Mouse (Mus musculus): Measurements from ENCODE around the gene Itpr2. TPM values are rescaled to one million over a fixed set of nuclear protein-coding genes. Genes with fewer than 3 reads are reported as not detected.

Gene Itpr2
- polyA plus RNA-seq, 1 experiment from 2014 or later = 2.5 TPM

DNA sequence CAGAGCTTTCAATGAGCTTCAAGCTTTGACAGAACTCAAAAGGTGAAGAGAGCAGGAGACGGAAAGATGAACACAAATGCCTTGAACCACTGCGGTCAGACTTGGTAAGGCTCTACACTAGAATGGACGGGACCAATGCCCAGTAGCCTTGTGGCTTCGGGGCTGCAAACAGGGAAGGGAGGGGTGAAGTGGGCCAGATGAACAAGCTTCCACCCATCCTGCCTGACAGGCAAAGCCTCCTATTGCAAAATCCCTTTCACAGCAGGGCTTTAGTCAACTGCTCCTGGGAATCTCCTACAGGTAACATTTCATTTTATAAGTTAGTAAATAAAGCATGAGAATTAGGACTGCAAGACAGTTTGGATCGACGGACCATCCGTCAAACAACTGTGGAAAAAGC, 70.2 kb downstream of the Itpr2 start:
- Histone ChIP-seq H3K4me2 (no peak overlapping the region), H3K4me3 (no peak overlapping the region), H3K27ac (no peak overlapping the region), H3K9me3 (replicated peaks) (no peaks in the 10 kb centered on the region), H3K36me3 (ENCODE audit: poor library complexity, severe bottlenecking) (no peaks in the 10 kb centered on the region), H3K9ac (no peak overlapping the region), H3K27me3 (no peaks in the 10 kb centered on the region), H3K4me1 (no peaks in the 10 kb centered on the region)
- 89% methylated on average over 7 of the region's 7 CpGs for WGBS
- ATAC-seq = no peak

DNA sequence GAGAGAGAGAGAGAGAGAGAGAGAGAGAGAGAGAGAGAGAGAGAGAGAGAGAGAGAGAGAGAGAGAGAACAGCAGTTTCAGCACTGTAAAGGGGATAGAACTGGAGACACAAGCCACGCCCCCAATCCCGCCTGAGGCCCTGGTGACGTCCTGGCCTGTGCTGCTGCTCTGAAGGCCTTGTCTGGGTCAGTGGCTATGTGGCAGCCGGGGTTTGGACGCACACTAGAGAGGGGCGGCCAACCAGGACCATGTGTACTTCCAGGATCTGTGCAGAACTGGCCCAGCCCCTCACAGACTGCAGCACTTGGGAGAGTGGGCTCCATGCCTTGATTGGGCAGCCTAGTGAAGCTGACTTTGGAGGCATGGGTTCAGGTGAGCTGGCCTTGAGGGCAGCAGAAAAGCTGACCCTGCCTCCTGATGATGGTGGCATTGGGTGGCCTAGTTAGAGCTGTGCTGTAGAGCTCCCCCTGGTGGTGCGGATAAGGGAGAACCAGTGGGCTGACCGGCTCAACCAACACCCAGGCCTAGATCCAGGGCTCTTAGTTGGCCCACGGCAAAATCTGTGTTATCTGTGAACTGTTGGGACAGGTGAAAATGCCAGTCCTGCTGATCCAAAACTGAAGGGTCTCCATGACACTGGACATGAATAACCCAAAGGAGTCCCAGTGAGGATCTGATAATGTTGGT, 72.2 kb downstream of the Itpr2 start:
- Histone ChIP-seq H3K9me3 (replicated peaks) (no peaks in the 10 kb centered on the region), H3K4me1 (no peaks in the 10 kb centered on the region), H3K36me3 (ENCODE audit: poor library complexity, severe bottlenecking) (no peaks in the 10 kb centered on the region), H3K4me3 (no peak overlapping the region), H3K27ac (no peak overlapping the region), H3K9ac (no peak overlapping the region), H3K27me3 (no peaks in the 10 kb centered on the region), H3K4me2 (no peak overlapping the region)
- ATAC-seq = peak; percentile 45; the same call in 1 of the 2 replicates
- 49% methylated on average over 9 of the region's 9 CpGs for WGBS

GRCm38 (mm10) chr6:146424778-146425177, 77.2 kb downstream of the Itpr2 start:
- no peak for ATAC-seq
- Histone ChIP-seq H3K4me1 (no peaks in the 10 kb centered on the region), H3K4me3 (no peak overlapping the region), H3K27ac (no peak overlapping the region), H3K9ac (no peak overlapping the region), H3K36me3 (ENCODE audit: poor library complexity, severe bottlenecking) (no peaks in the 10 kb centered on the region), H3K9me3 (replicated peaks) (no peaks in the 10 kb centered on the region), H3K27me3 (no peaks in the 10 kb centered on the region), H3K4me2 (no peak overlapping the region)
- WGBS = 94% methylated on average over 3 of the region's 3 CpGs

DNA sequence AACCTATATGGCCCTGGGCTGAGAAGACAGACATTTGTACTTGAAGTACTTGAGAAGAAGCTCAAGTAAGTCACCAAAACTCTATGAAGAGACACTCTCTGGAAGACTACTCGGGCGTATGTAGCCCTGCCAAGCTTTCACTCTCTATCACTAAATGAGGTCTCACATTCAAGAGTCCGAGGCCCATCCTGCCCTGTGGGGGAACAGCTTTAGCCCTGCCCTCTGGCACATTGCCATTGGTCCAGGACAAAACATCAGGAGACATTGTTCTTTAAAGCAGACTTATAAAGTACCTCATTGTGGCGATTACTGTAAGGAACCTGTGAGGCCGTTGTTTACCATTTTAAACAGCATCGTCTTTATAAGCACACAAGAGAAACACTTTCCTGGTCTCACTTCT, 77.7 kb downstream of the Itpr2 start:
- Histone ChIP-seq H3K36me3 (ENCODE audit: poor library complexity, severe bottlenecking) (no peaks in the 10 kb centered on the region), H3K4me2 (no peak overlapping the region), H3K27ac (no peak overlapping the region), H3K27me3 (no peaks in the 10 kb centered on the region), H3K4me1 (no peaks in the 10 kb centered on the region), H3K9ac (no peak overlapping the region), H3K4me3 (no peak overlapping the region), H3K9me3 (replicated peaks) (no peaks in the 10 kb centered on the region)
- ATAC-seq = no peak
- 67% methylated on average over 6 of the region's 6 CpGs for WGBS

DNA sequence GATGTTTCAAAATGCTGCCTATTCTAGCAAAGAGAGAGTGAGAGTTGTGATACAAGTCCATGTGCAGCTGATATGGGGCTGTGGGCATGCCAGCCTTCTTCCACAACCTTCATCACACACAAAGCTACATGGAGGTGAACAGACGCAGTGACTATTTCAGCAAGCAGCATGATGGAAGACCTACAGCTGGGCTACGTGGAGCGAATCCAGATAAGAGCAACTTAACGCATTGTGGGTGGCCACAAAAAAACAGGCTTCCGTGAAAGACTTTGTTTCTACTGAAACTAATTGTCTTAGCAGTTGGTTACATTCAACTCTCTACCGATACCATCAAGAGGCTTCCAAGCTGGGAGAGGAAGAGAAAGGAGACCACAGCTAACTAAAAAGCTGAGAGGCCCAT, 81.3 kb downstream of the Itpr2 start:
- H3K4me1 ChIP-seq = no peaks in the 10 kb centered on the region
- H3K9ac ChIP-seq = no peak overlapping the region
- no peaks in the 10 kb centered on the region for H3K9me3 ChIP-seq (replicated peaks)
- 42% methylated on average over 6 of the region's 6 CpGs for WGBS
- no peak overlapping the region for H3K4me2 ChIP-seq
- no peaks in the 10 kb centered on the region for H3K27me3 ChIP-seq
- H3K4me3 ChIP-seq = no peak overlapping the region
- no peaks in the 10 kb centered on the region for H3K36me3 ChIP-seq (ENCODE audit: poor library complexity, severe bottlenecking)
- H3K27ac ChIP-seq = no peak overlapping the region
- ATAC-seq = no peak

GRCm38 (mm10) chr6:146416461-146416860, 85.6 kb downstream of the Itpr2 start:
- ATAC-seq = no peak
- H3K9ac ChIP-seq = no peak overlapping the region
- H3K4me1 ChIP-seq = peaks cover 8% of the 10 kb centered on the region
- no peaks in the 10 kb centered on the region for H3K36me3 ChIP-seq (ENCODE audit: poor library complexity, severe bottlenecking)
- H3K4me2 ChIP-seq = no peak overlapping the region
- 83% methylated on average over 2 of the region's 2 CpGs for WGBS
- H3K27me3 ChIP-seq = no peaks in the 10 kb centered on the region
- H3K27ac ChIP-seq = no peak overlapping the region
- H3K4me3 ChIP-seq = no peak overlapping the region
- no peaks in the 10 kb centered on the region for H3K9me3 ChIP-seq (replicated peaks)

- no peak overlapping the region for H3K4me2 ChIP-seq
- no peak overlapping the region for H3K9ac ChIP-seq
- H3K9me3 ChIP-seq (replicated peaks) = no peaks in the 10 kb centered on the region
- no peak overlapping the region for H3K27ac ChIP-seq
- H3K36me3 ChIP-seq (ENCODE audit: poor library complexity, severe bottlenecking) = no peaks in the 10 kb centered on the region
- no peak overlapping the region for H3K4me3 ChIP-seq
- peaks cover 8% of the 10 kb centered on the region for H3K4me1 ChIP-seq
- no peaks in the 10 kb centered on the region for H3K27me3 ChIP-seq
- WGBS = 84% methylated on average over 7 of the region's 7 CpGs
- ATAC-seq = no peak
Observed at GRCm38 (mm10) chr6:146414094-146414493, 87.9 kb downstream of the Itpr2 start.

GRCm38 (mm10) chr6:146411446-146412070, 90.5 kb downstream of the Itpr2 start:
- no peak for ATAC-seq
- Histone ChIP-seq H3K4me1 (peaks cover 8% of the 10 kb centered on the region), H3K4me2 (no peak overlapping the region), H3K27me3 (no peaks in the 10 kb centered on the region), H3K36me3 (ENCODE audit: poor library complexity, severe bottlenecking) (no peaks in the 10 kb centered on the region), H3K27ac (no peak overlapping the region), H3K9me3 (replicated peaks) (no peaks in the 10 kb centered on the region), H3K4me3 (no peak overlapping the region), H3K9ac (no peak overlapping the region)
- 78% methylated on average over 16 of the region's 16 CpGs for WGBS

DNA sequence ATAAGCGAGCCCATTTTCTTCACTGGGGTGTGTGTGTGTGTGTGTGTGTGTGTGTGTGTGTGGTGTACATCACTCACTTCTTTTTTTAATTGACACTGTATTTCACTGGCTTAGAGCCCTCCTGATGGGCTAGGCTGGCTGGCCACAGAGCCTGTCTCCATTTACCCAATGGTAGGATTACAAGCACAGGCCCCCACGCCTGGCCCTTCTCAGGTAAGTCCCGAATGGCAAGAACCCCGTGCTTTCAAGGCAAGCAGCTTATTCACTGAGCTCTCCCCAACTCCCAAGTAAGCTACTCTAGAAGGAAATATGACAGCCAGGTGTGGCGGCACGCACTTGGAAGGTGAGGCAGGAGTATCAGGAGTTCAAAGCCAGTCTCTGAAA, 91.6 kb downstream of the Itpr2 start:
- ATAC-seq = no peak
- H3K27ac ChIP-seq = no peak overlapping the region

DNA sequence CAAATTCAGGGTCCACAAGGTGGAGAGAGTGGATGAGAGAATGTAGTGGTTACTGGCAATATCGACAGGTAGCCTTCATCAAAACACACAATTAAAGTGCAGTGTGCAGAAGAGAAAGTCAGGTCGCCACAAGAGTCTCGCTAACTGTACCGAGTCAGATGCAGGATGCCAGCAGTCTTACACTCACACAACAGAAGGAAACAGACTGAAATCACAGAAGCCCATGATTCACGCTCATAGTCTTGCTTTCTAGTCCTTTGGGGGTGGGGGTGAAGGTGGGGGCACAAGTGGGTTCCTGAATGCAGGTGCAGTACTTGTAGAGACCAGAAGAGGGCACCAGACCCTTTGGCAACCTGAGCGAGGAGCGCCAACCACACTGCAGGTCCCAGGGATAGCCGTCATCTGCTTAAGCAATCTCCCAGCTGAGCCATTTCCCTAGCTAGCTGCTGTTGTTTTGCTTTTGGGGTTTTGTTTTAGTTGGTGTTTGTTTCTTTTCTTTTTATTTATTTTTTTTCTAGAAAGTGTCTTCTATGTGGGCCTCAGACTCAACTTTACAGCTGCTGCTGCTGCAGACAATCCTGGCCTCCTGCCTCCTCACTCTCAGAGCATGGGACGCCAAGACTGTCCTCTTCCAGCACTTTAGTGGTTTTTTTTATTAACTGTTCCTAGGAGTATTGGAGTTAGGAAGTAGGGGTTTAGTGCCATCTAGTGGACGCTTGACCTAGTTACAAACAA, 92.2 kb downstream of the Itpr2 start:
- H3K4me3 ChIP-seq = no peak overlapping the region
- peak overlapping the region; percentile 5 for H3K27ac ChIP-seq
- 22% methylated on average over 10 of the region's 10 CpGs for WGBS
- H3K36me3 ChIP-seq (ENCODE audit: poor library complexity, severe bottlenecking) = no peaks in the 10 kb centered on the region
- H3K4me2 ChIP-seq = peak overlapping the region; percentile 42
- H3K9me3 ChIP-seq (replicated peaks) = no peaks in the 10 kb centered on the region
- H3K27me3 ChIP-seq = no peaks in the 10 kb centered on the region
- peaks cover 10% of the 10 kb centered on the region for H3K4me1 ChIP-seq
- peak; percentile 79 for ATAC-seq
- no peak overlapping the region for H3K9ac ChIP-seq

More for the DNA sequence above, 91.6 kb downstream of the Itpr2 start:
- H3K4me1 ChIP-seq = peaks cover 8% of the 10 kb centered on the region
- no peak overlapping the region for H3K9ac ChIP-seq
- no peak overlapping the region for H3K4me3 ChIP-seq
- no peaks in the 10 kb centered on the region for H3K27me3 ChIP-seq
- H3K9me3 ChIP-seq (replicated peaks) = no peaks in the 10 kb centered on the region
- WGBS = 68% methylated on average over 6 of the region's 6 CpGs
- H3K36me3 ChIP-seq (ENCODE audit: poor library complexity, severe bottlenecking) = no peaks in the 10 kb centered on the region
- peak overlapping the region; percentile 42; the same call in 1 of the 2 replicates for H3K4me2 ChIP-seq

GRCm38 (mm10) chr6:146405380-146405779, 96.6 kb downstream of the Itpr2 start:
- Histone ChIP-seq H3K27me3 (no peaks in the 10 kb centered on the region), H3K4me1 (peaks cover 21% of the 10 kb centered on the region), H3K9me3 (replicated peaks) (no peaks in the 10 kb centered on the region), H3K4me3 (no peak overlapping the region), H3K27ac (no peak overlapping the region), H3K36me3 (ENCODE audit: poor library complexity, severe bottlenecking) (no peaks in the 10 kb centered on the region), H3K9ac (no peak overlapping the region), H3K4me2 (no peak overlapping the region)
- 54% methylated on average over 6 of the region's 6 CpGs for WGBS
- no peak for ATAC-seq

DNA sequence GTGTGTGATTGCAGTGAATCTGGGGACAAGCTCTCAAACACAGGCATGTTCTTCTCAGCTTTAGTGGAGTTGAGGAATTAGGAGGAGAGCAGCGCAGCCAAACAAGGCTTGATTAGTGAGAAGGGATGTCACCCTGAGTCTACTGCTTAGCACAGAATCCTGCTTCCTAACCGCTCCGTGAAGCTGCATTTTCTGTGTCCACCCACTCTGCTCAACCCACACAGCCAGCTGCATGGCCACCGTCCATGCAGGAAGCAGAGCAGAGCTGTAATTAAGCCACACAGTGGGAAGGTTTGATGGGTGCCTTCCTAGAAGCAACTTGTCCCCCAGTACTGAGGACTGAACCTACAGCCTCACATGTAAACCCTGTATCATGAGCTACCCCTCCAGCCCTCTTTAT, 97.1 kb downstream of the Itpr2 start:
- ATAC-seq = no peak
- H3K4me3 ChIP-seq = no peak overlapping the region
- peaks cover 21% of the 10 kb centered on the region for H3K4me1 ChIP-seq
- H3K27ac ChIP-seq = peak overlapping the region; percentile 14; the same call in 1 of the 2 replicates
- H3K36me3 ChIP-seq (ENCODE audit: poor library complexity, severe bottlenecking) = no peaks in the 10 kb centered on the region
- peak overlapping the region; percentile 14; the same call in 1 of the 2 replicates for H3K4me2 ChIP-seq
- H3K9me3 ChIP-seq (replicated peaks) = no peaks in the 10 kb centered on the region
- WGBS = 76% methylated on average over 4 of the region's 4 CpGs
- no peaks in the 10 kb centered on the region for H3K27me3 ChIP-seq
- H3K9ac ChIP-seq = 0 out of 2 replicates have a peak overlapping the region, but pooled peaks have one; percentile 12
